Comparison of ENCODE assay signal across 16 mouse cellular contexts in the genomic region with DNA sequence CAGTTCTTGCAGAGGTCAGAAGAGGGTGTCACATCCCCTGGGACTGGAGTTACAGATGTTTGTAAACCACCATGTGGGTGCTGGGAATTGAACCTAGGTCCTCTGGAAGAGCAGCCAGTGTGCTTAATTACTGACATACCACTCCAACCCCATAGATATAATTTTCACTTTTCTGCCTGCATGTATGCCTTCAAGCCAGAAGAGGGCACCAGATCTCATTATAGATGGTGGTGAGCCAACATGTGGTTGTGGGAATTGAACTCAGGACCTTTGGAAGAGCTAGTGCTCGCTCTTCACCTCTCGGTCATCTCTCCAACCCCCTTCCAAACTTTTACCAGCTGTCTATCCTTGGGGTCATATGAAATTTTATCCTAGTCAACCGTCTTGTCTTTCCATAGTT.
DNase-seq lines count a peak whose midpoint lies in the region; ATAC-seq and TF ChIP-seq lines count a peak whose summit lies in the region.
"Had no signal": no experiment of that assay in that cellular context is flagged by ENCODE, and none has a peak within 500 bp of the region (broad histone marks: within the 10 kb centered on the region; RNA-seq: fewer than 3 reads in every experiment).

No protein-coding gene starts in this region.

- no peak overlapping the region for H3K9ac ChIP-seq in forebrain, postnatal 0 days
- no peak overlapping the region for H3K9ac ChIP-seq in forebrain, embryonic 13.5 days
- H3K9ac ChIP-seq: heart, embryonic 13.5 days; kidney, embryonic 15.5 days; midbrain, embryonic 15.5 days had no signal

- WGBS in forebrain, postnatal 0 days: 97% methylated on average over 3 of the region's 3 CpGs
- 96% methylated on average over 3 of the region's 3 CpGs for WGBS in forebrain, embryonic 13.5 days

- intact Hi-C loops in left cerebral cortex, adult 2 months (cut with DNase I): no loop called here

- peak; percentile 40 for TF ChIP-seq CTCF in forebrain, postnatal 0 days (IDR thresholded peaks at IDR 0.05; ENCODE audit: low read depth)
- TF ChIP-seq CTCF in left cerebral cortex, adult 2 months (IDR thresholded peaks at IDR 0.05): peak; percentile 41

- peaks cover 9% of the 10 kb centered on the region for H3K4me1 ChIP-seq in forebrain, postnatal 0 days (ENCODE audit: insufficient read depth)
- H3K4me1 ChIP-seq in forebrain, embryonic 13.5 days: peaks cover 33% of the 10 kb centered on the region

- H3K36me3 ChIP-seq in forebrain, postnatal 0 days (ENCODE audit: insufficient read depth): no peaks in the 10 kb centered on the region
- no peaks in the 10 kb centered on the region for H3K36me3 ChIP-seq in forebrain, embryonic 13.5 days (ENCODE audit: poor library complexity, severe bottlenecking)
- H3K36me3 ChIP-seq: heart, embryonic 13.5 days; kidney, embryonic 15.5 days; midbrain, embryonic 15.5 days had no signal

- no peak for DNase-seq in forebrain, postnatal 0 days
- DNase-seq in left cerebral cortex, adult 2 months (ENCODE audit: extremely low spot score in 1 of 2, low spot score in 2 of 2): no peak
- no peak for DNase-seq in left cerebral cortex, adult 11 months (ENCODE audit: low spot score)
- DNase-seq in thymus, postnatal 0 days (ENCODE audit: low spot score): peak; percentile 9
- DNase-seq in thymus, postnatal 36 days: no peak
- DNase-seq in testis, postnatal 10 days (ENCODE audit: low spot score): no peak
- DNase-seq: adrenal gland, postnatal 36 days; cerebellum, postnatal 10 days; lung, adult 18-20 months; right cerebral cortex, adult 18-20 months; thymus, postnatal 14 days had no signal

- no peaks in the 10 kb centered on the region for H3K27me3 ChIP-seq in forebrain, postnatal 0 days (ENCODE audit: insufficient read depth, low read length)
- no peaks in the 10 kb centered on the region for H3K27me3 ChIP-seq in forebrain, embryonic 13.5 days
- H3K27me3 ChIP-seq: heart, embryonic 13.5 days; kidney, embryonic 15.5 days; midbrain, embryonic 15.5 days had no signal

- no peak overlapping the region for H3K4me3 ChIP-seq in forebrain, postnatal 0 days (ENCODE audit: low read depth, low read length)
- no peak overlapping the region for H3K4me3 ChIP-seq in forebrain, embryonic 13.5 days
- no peak overlapping the region for H3K4me3 ChIP-seq in left cerebral cortex, adult 2 months
- H3K4me3 ChIP-seq: heart, embryonic 13.5 days; kidney, embryonic 15.5 days; midbrain, embryonic 15.5 days had no signal

- no peaks in the 10 kb centered on the region for H3K9me3 ChIP-seq in forebrain, postnatal 0 days (ENCODE audit: low read length)
- H3K9me3 ChIP-seq in forebrain, embryonic 13.5 days (replicated peaks): no peaks in the 10 kb centered on the region
- H3K9me3 ChIP-seq: heart, embryonic 13.5 days; kidney, embryonic 15.5 days; midbrain, embryonic 15.5 days had no signal

- no peak overlapping the region for H3K4me2 ChIP-seq in forebrain, postnatal 0 days (ENCODE audit: low read depth)
- no peak overlapping the region for H3K4me2 ChIP-seq in forebrain, embryonic 13.5 days
- H3K4me2 ChIP-seq: heart, embryonic 13.5 days; kidney, embryonic 15.5 days; midbrain, embryonic 15.5 days had no signal

- H3K27ac ChIP-seq in forebrain, postnatal 0 days (ENCODE audit: low read depth, low read length): no peak overlapping the region
- H3K27ac ChIP-seq in forebrain, embryonic 13.5 days: no peak overlapping the region
- H3K27ac ChIP-seq in left cerebral cortex, adult 2 months: no peak overlapping the region
- H3K27ac ChIP-seq: heart, embryonic 13.5 days; kidney, embryonic 15.5 days; midbrain, embryonic 15.5 days had no signal

- ATAC-seq in forebrain, postnatal 0 days: no peak
- no peak for ATAC-seq in forebrain, embryonic 13.5 days
- ATAC-seq: inflammation-experienced regulatory T-cells, adult 6 months; midbrain, embryonic 15.5 days had no signal
